Mouse (Mus musculus) heart, adult 2 months (tissue): ENCODE measurements at regions not wholly inside any gene's neighbourhood (a gene's known extent, or its start where the extent isn't known, plus 50 kb on each side); places are given as distances from the start of the nearest gene placed in this dataset.

ENCODE experiments used
- CTCF ChIP-seq: fragments of 200-600 bp; IDR thresholded peaks from 2 replicates; pipeline ENCODE4 v1.8.1; 2022; ENCODE audit warnings: antibody characterized with exemption, mild to moderate bottlenecking, moderate library complexity
- POLR2A ChIP-seq: fragments of 200-500 bp; IDR thresholded peaks from 2 replicates; pipeline ENCODE4 v1.6.1; 2011; ENCODE audit warnings: mild to moderate bottlenecking, low read depth, low read length, control low read depth; ENCODE audit not compliant: insufficient read depth

DNA sequence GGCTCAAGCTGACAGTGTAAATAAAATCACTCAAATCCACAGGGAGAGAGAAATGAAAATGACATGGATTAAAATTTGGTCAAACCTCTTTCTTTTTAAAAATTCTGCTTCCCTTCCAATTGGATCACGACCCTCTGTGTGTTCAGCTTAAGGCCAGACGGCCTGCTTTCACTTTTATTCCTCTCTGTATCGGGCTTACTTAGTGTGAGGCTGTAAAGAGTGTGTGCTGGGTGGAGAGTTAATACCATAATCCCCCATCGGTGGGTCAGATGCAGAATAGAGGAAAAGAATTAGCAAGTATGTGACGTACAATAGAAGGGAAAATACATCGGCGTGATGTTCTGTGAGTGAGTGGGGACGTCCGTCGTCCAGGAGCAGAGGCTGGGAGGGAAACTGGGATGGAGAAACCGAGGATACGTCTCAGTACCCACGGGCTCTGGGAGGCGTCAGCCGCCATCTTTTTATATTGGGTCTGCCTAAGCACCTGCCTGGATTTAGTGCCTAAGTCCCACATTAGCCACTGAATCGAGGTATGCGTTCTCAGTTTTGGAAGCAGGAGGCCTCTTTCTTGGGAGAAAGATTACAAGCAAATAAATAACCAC, 100.4 kb upstream of the Prox1 start:
- TF ChIP-seq CTCF (no peak), POLR2A (no peak)
